Mouse (Mus musculus): ENCODE results near the gene Olfr1555-ps1. TPM values are rescaled to one million over a fixed set of nuclear protein-coding genes. Genes with fewer than 3 reads are reported as not detected.
"Not testable (repeated sequence)": the region's sequence is repeated elsewhere in the genome, so short reads cannot be mapped to it uniquely, and the experiment has no call there.

Gene Olfr1555-ps1
- not detected in 2 replicates for polyA plus RNA-seq (2016; fragmentation: Nextera tagmentation; extraction: Ambion mirVana)

DNA sequence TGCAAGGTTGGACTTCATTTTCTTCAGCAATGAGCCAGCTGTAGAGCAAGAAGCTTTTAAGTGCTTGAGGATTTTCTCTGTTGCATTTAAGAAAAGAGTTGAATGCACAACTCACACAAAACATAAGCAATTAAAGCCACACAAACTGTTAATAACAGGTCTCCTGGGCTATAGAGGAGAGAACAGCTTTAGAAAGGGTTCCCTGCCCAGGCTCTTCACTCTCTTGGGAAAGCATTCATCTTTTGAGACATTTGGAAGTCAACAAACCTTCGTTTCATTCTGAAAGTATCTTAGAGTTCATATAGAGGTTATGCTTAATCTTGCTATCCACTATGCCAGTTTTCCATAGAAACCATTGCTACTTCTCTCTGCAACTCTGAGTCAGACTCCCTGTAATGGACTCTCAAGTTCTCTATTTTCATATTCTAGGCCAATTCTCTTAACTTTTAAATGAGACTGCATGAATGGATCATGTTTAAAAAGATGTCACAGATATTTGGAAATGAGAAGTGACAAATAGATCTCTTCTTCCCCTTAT, at the start of gene Olfr1555-ps1:
Gene Olfr1555-ps1 (minus strand): TSS at position 51 of the 538 bp plus-strand sequence.
- not testable (repeated sequence) for H3K9me3 ChIP-seq; ATAC-seq (ENCODE audit: low FRiP score)
- WGBS, result 48% methylated on average over 1 of the region's 1 CpGs

GRCm38 (mm10) chr19:12200334-12200733, 30.4 kb upstream of the Olfr1555-ps1 start, which contains the start of gene Olfr1431:
Olfr1431 (plus strand) TSS chr19:12200634.
- no peaks in the 10 kb centered on the region for H3K9me3 ChIP-seq
- H3K4me1 ChIP-seq, result no peaks in the 10 kb centered on the region
- H3K9ac ChIP-seq, result no peak within 1 kb of the TSS
- ATAC-seq (ENCODE audit: low FRiP score), result no peak
- 80% methylated on average over 1 of the region's 1 CpGs for WGBS
- H3K27me3 ChIP-seq, result no peaks in the 10 kb centered on the region
- no peak within 1 kb of the TSS for H3K4me3 ChIP-seq (replicated peaks)
- H3K4me2 ChIP-seq, result no peak within 1 kb of the TSS
- no peak within 1 kb of the TSS for H3K27ac ChIP-seq
- no peaks in the 10 kb centered on the region for H3K36me3 ChIP-seq (replicated peaks)

More for the DNA sequence above, at the start of gene Olfr1555-ps1:
- H3K9ac ChIP-seq; H3K36me3 ChIP-seq (replicated peaks); H3K4me1 ChIP-seq; H3K27ac ChIP-seq; H3K4me2 ChIP-seq; H3K4me3 ChIP-seq (replicated peaks); H3K27me3 ChIP-seq: not testable (repeated sequence)

DNA sequence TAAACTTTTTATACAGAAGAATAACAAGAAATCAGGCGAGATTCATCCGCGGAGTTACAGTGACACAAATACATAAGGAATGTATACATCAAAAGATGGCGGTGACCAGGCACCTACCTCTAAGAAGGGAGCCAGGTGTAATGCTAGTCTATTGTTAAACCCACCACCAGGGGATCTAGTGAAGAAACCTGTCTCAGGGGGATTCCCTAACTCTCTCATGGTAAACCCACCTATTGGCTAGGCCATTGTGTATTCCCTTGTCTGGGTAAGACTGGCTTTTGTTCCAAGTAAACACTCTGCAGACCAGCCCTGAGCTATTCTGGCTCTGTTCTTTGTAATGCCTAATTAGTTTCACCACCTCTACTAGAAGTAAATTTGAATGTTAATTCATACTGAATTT, 29.2 kb upstream of the Olfr1555-ps1 start:
- not testable (repeated sequence) for H3K9ac ChIP-seq; H3K36me3 ChIP-seq (replicated peaks); H3K27ac ChIP-seq; H3K4me3 ChIP-seq (replicated peaks); H3K9me3 ChIP-seq; H3K4me1 ChIP-seq; H3K4me2 ChIP-seq; H3K27me3 ChIP-seq; ATAC-seq (ENCODE audit: low FRiP score)
- 86% methylated on average over 4 of the region's 4 CpGs for WGBS

DNA sequence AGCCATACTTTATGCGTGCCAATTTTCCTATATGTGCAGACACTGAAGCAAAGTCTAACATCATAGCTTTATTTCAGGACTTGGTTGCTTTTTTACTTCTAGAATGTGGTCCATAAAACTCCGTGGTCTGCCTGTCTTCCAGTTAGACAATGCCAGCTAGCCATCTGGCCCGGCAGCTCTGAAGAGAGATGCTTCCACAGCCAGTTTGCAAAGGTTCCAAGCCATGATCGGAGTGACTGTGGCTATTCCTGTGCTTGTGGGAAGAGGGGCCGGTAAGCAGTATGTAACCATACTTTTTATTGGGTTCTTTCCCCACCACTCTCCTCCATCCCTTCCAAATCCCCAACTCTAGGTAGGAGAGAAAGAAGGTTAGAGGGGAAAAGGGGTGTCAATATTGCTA, 5.5 kb upstream of the Olfr1555-ps1 start:
- H3K27me3 ChIP-seq; H3K4me3 ChIP-seq (replicated peaks); H3K4me1 ChIP-seq; H3K9ac ChIP-seq; ATAC-seq (ENCODE audit: low FRiP score); H3K27ac ChIP-seq; H3K4me2 ChIP-seq; H3K9me3 ChIP-seq; H3K36me3 ChIP-seq (replicated peaks): not testable (repeated sequence)
- 81% methylated on average over 5 of the region's 5 CpGs for WGBS

DNA sequence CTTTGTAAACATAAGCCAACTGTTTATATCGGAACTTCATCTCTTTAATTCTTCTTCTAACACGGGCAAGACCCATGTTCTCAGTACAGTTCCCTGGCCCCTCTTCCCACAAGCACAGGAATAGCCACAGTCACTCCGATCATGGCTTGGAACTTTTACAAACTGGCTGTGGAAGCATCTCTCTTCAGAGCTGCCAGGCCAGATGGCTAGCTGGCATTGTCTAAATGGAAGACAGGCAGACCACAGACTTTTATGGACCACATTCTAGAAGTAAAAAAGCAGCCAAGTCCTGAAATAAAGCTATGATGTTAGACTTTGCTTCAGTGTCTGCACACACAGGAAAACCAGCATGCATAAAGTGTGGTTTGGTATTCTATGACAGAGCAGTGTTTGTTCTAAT, 24.5 kb downstream of the Olfr1555-ps1 start:
- WGBS, result 90% methylated on average over 3 of the region's 3 CpGs
- H3K9ac ChIP-seq, result no peak overlapping the region
- no peaks in the 10 kb centered on the region for H3K4me1 ChIP-seq
- no peak overlapping the region for H3K4me2 ChIP-seq
- H3K27ac ChIP-seq, result no peak overlapping the region
- ATAC-seq (ENCODE audit: low FRiP score), result no peak
- no peaks in the 10 kb centered on the region for H3K27me3 ChIP-seq
- no peaks in the 10 kb centered on the region for H3K36me3 ChIP-seq (replicated peaks)
- no peak overlapping the region for H3K4me3 ChIP-seq (replicated peaks)
- no peaks in the 10 kb centered on the region for H3K9me3 ChIP-seq

GRCm38 (mm10) chr19:12143356-12143755, 26.6 kb downstream of the Olfr1555-ps1 start:
- no peak overlapping the region for H3K4me2 ChIP-seq
- no peaks in the 10 kb centered on the region for H3K9me3 ChIP-seq
- no peaks in the 10 kb centered on the region for H3K4me1 ChIP-seq
- WGBS, result 67% methylated on average over 1 of the region's 1 CpGs
- no peak for ATAC-seq (ENCODE audit: low FRiP score)
- no peak overlapping the region for H3K27ac ChIP-seq
- H3K9ac ChIP-seq, result no peak overlapping the region
- H3K27me3 ChIP-seq, result no peaks in the 10 kb centered on the region
- no peaks in the 10 kb centered on the region for H3K36me3 ChIP-seq (replicated peaks)
- H3K4me3 ChIP-seq (replicated peaks), result no peak overlapping the region

DNA sequence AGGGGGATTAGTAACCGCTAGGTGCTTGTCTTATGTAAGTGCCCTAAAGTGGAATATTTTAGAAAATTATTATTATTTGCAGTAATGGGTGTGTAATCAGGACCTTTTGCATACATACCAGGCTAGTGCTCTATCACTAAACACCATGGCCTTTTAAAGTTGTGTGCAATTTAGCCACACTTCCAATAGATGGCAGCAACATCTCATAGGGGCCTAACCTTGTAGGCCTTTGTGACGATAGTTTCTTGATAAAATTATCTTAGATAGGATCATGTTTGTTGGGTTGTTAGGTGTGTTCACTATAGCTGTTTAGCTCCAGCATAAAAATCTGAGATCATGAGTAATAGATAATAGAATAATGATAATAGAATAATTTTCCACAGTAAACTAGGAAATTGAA, 35.6 kb downstream of the Olfr1555-ps1 start:
- H3K9ac ChIP-seq, result no peak overlapping the region
- H3K4me1 ChIP-seq, result no peaks in the 10 kb centered on the region
- H3K27ac ChIP-seq, result no peak overlapping the region
- H3K27me3 ChIP-seq, result no peaks in the 10 kb centered on the region
- 37% methylated on average over 2 of the region's 2 CpGs for WGBS
- H3K36me3 ChIP-seq (replicated peaks), result no peaks in the 10 kb centered on the region
- no peak overlapping the region for H3K4me3 ChIP-seq (replicated peaks)
- no peak overlapping the region for H3K4me2 ChIP-seq
- no peaks in the 10 kb centered on the region for H3K9me3 ChIP-seq
- peak; percentile 30; the same call in 1 of the 2 replicates for ATAC-seq (ENCODE audit: low FRiP score)

DNA sequence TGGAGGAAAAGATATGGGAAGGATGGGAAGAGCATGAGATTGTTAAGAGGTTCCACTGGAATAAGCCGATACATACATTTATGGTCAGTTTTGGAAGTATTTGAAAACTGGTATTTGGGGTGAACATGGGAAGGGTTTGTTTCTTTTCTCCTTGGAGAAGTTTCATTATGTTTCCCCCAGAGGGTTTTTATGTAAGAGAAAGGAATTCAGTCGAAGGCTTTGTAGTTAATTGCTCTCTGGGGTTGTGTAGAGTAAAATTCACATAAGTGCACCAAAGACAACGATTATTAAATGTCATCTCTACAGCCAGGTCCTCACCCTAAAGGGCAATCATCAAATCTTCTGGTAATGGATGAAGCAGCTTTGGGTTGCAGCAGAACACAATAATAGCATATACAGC, 46.8 kb downstream of the Olfr1555-ps1 start, which contains the start of gene Olfr76:
Gene Olfr76 (minus strand): TSS at position 101 of the 400 bp plus-strand sequence.
- Histone ChIP-seq H3K9me3 (no peaks in the 10 kb centered on the region), H3K9ac (no peak within 1 kb of the TSS), H3K27me3 (no peaks in the 10 kb centered on the region), H3K4me3 (replicated peaks) (no peak within 1 kb of the TSS), H3K27ac (no peak within 1 kb of the TSS), H3K4me2 (no peak within 1 kb of the TSS), H3K4me1 (no peaks in the 10 kb centered on the region), H3K36me3 (replicated peaks) (no peaks in the 10 kb centered on the region)
- no peak for ATAC-seq (ENCODE audit: low FRiP score)
- 80% methylated on average over 3 of the region's 3 CpGs for WGBS

DNA sequence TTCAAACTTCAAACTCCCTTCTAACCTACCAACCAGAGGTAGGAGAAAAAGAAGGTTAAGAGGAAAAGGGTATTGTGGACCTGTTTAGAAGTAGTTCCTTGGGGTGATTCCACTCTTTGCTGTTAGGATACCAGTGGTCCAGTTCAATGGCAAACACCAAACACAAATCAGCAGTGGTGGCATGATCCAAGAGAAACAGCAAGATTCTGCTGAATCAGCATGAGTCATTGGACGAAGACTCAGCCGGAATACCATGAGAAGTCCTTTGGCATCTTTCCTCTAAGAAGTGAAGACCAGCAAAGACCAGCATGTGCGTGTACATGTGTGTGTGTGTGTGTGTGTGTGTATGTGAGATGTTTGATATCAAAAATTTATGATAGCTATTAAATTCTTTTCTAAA, 53.4 kb downstream of the Olfr1555-ps1 start:
- H3K27ac ChIP-seq, result no peak overlapping the region
- H3K9ac ChIP-seq, result no peak overlapping the region
- H3K36me3 ChIP-seq (replicated peaks), result no peaks in the 10 kb centered on the region
- H3K4me1 ChIP-seq, result no peaks in the 10 kb centered on the region
- H3K9me3 ChIP-seq, result no peaks in the 10 kb centered on the region
- 95% methylated on average over 3 of the region's 3 CpGs for WGBS
- ATAC-seq (ENCODE audit: low FRiP score), result no peak
- no peak overlapping the region for H3K4me2 ChIP-seq
- no peaks in the 10 kb centered on the region for H3K27me3 ChIP-seq
- H3K4me3 ChIP-seq (replicated peaks), result no peak overlapping the region

GRCm38 (mm10) chr19:12115797-12116196, 54.1 kb downstream of the Olfr1555-ps1 start, which contains the start of gene Olfr1428:
Olfr1428 (minus strand) TSS chr19:12115897.
- Histone ChIP-seq H3K4me2 (no peak within 1 kb of the TSS), H3K4me3 (replicated peaks) (no peak within 1 kb of the TSS), H3K27ac (no peak within 1 kb of the TSS), H3K9ac (no peak within 1 kb of the TSS), H3K9me3 (no peaks in the 10 kb centered on the region), H3K4me1 (no peaks in the 10 kb centered on the region), H3K36me3 (replicated peaks) (no peaks in the 10 kb centered on the region), H3K27me3 (no peaks in the 10 kb centered on the region)
- 79% methylated on average over 1 of the region's 1 CpGs for WGBS
- ATAC-seq (ENCODE audit: low FRiP score), result no peak

Other genes with a start within 250 kb of the Olfr1555-ps1 start
- 5.8 and 6.3 TPM in 2 replicates for gene Osbp, start 204.2 kb downstream of the Olfr1555-ps1 start, polyA plus RNA-seq (2016; fragmentation: Nextera tagmentation; extraction: Ambion mirVana)
- gene Olfr1423, start 128.8 kb downstream of the Olfr1555-ps1 start, polyA plus RNA-seq (2016; fragmentation: Nextera tagmentation; extraction: Ambion mirVana), result 0.04 TPM in 1 of 2 replicates, not detected in the other
- gene Olfr1424, start 107.4 kb downstream of the Olfr1555-ps1 start, polyA plus RNA-seq (2016; fragmentation: Nextera tagmentation; extraction: Ambion mirVana), result not detected in 2 replicates
- gene Olfr1425, start 92.4 kb downstream of the Olfr1555-ps1 start, polyA plus RNA-seq (2016; fragmentation: Nextera tagmentation; extraction: Ambion mirVana), result not detected in 2 replicates
- not detected in 2 replicates for gene Olfr1426, start 78.1 kb downstream of the Olfr1555-ps1 start, polyA plus RNA-seq (2016; fragmentation: Nextera tagmentation; extraction: Ambion mirVana)
- gene Olfr1427, start 66.8 kb downstream of the Olfr1555-ps1 start, polyA plus RNA-seq (2016; fragmentation: Nextera tagmentation; extraction: Ambion mirVana), result not detected in 2 replicates
- not detected in 2 replicates for gene Olfr1428, start 54.2 kb downstream of the Olfr1555-ps1 start, polyA plus RNA-seq (2016; fragmentation: Nextera tagmentation; extraction: Ambion mirVana)
- not detected in 2 replicates for gene Olfr76, start 46.9 kb downstream of the Olfr1555-ps1 start, polyA plus RNA-seq (2016; fragmentation: Nextera tagmentation; extraction: Ambion mirVana)
- not detected in 2 replicates for gene Olfr1431, start 30.5 kb upstream of the Olfr1555-ps1 start, polyA plus RNA-seq (2016; fragmentation: Nextera tagmentation; extraction: Ambion mirVana)
- gene Olfr1432, start 62.5 kb upstream of the Olfr1555-ps1 start, polyA plus RNA-seq (2016; fragmentation: Nextera tagmentation; extraction: Ambion mirVana), result not detected in 2 replicates
- not detected in 2 replicates for gene Olfr262, start 71.5 kb upstream of the Olfr1555-ps1 start, polyA plus RNA-seq (2016; fragmentation: Nextera tagmentation; extraction: Ambion mirVana)
- not detected in 2 replicates for gene Olfr235, start 90.9 kb upstream of the Olfr1555-ps1 start, polyA plus RNA-seq (2016; fragmentation: Nextera tagmentation; extraction: Ambion mirVana)
- gene Olfr1434, start 109.7 kb upstream of the Olfr1555-ps1 start, polyA plus RNA-seq (2016; fragmentation: Nextera tagmentation; extraction: Ambion mirVana), result not detected in 2 replicates
- not detected in 2 replicates for gene Olfr1436, start 129.0 kb upstream of the Olfr1555-ps1 start, polyA plus RNA-seq (2016; fragmentation: Nextera tagmentation; extraction: Ambion mirVana)
- not detected in 2 replicates for gene Olfr1437, start 155.0 kb upstream of the Olfr1555-ps1 start, polyA plus RNA-seq (2016; fragmentation: Nextera tagmentation; extraction: Ambion mirVana)
- not detected in 2 replicates for gene Olfr1438-ps1, start 165.8 kb upstream of the Olfr1555-ps1 start, polyA plus RNA-seq (2016; fragmentation: Nextera tagmentation; extraction: Ambion mirVana)
- not detected in 2 replicates for gene Olfr1440, start 217.2 kb upstream of the Olfr1555-ps1 start, polyA plus RNA-seq (2016; fragmentation: Nextera tagmentation; extraction: Ambion mirVana)
- not detected in 2 replicates for gene Olfr1441, start 247.3 kb upstream of the Olfr1555-ps1 start, polyA plus RNA-seq (2016; fragmentation: Nextera tagmentation; extraction: Ambion mirVana)

All from forebrain, embryonic 12.5 days (tissue).